Mouse (Mus musculus) G1E-ER4 (cell line): ENCODE results near the gene Gm21671. TPM values are rescaled to one million over a fixed set of nuclear protein-coding genes. Genes with fewer than 3 reads are reported as not detected.
"Not testable (repeated sequence)": the region's sequence is repeated elsewhere in the genome, so short reads cannot be mapped to it uniquely, and the experiment has no call there.

Source experiments
- GATA1 ChIP-seq: IDR thresholded peaks from one replicate; pipeline ENCODE4 v1.8.0; 2012; ENCODE audit warnings: low read length, inconsistent platforms
- polyA plus RNA-seq: library from polyadenylated mRNA; stranded (reverse); fragments of >175 nt; gene quantifications from 2 replicates; pipeline ENCODE4 v1.2.3, GENCODE M21; 2012

The Gm21671 gene
- polyA plus RNA-seq: not detected in 2 replicates

DNA sequence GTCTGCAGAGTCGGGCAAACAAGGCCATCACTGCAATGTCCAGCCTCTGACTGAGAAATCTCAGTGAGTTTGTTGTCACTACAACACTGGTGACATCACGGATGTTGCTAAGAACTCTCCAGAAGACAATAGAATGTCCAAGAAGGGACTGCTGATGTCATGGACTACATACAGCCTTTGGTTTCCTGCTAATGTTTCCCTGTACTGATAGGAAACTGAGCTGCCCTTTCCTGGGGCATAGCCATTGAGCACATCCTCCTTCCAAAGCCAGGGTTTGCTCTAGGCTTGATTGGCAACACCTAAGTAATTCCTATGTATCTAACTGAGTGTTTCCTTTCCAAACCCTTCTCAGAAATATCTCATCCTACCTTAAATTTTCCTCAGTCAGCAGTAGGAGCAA lies at the start of gene Gm21671:
Gene Gm21671, minus strand, starts transcription at position 101 of the 400 bp plus-strand sequence.
- TF ChIP-seq GATA1: not testable (repeated sequence)

- TF ChIP-seq GATA1: not testable (repeated sequence)
These were observed 34.3 kb upstream of the Gm21671 start, which contains the start of gene Gm21698 for GRCm38 (mm10) chr5:25988550-25988949. Gene Gm21698, minus strand, starts transcription at chr5:25988650.

DNA sequence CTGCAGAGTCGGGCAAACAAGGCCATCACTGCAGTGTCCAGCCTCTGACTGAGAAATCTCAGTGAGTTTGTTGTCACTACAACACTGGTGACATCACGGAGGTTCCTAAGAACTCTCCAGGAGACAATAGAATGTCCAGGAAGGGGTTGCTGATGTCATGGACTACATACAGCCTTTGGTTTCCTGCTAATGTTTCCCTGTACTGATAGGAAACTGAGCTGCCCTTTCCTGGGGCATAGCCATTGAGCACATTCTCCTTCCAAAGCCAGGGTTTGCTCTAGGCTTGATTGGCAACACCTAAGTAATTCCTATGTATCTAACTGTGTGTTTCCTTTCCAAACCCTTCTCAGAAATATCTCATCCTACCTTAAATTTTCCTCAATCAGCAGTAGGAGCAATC lies 18.3 kb upstream of the Gm21671 start, which contains the start of gene Gm21680:
Gene Gm21680, minus strand, starts transcription at position 101 of the 400 bp plus-strand sequence.
- not testable (repeated sequence) for TF ChIP-seq GATA1

GRCm38 (mm10) chr5:25942281-25942680 lies 11.9 kb downstream of the Gm21671 start, which contains the start of gene Gm21663:
Gene Gm21663, minus strand, starts transcription at chr5:25942381.
- not testable (repeated sequence) for TF ChIP-seq GATA1

Other genes starting within 250 kb of the Gm21671 start
- gene Xrcc2, start 248.6 kb downstream of the Gm21671 start, polyA plus RNA-seq: 12.8 and 14.0 TPM in 2 replicates
- 6.3 and 8.0 TPM in 2 replicates for gene Actr3b, start 194.4 kb downstream of the Gm21671 start, polyA plus RNA-seq
- not detected in 2 replicates for gene Gm21663, start 12.0 kb downstream of the Gm21671 start, polyA plus RNA-seq
- gene Gm21680, start 18.2 kb upstream of the Gm21671 start, polyA plus RNA-seq: not detected in 2 replicates
- not detected in 2 replicates for gene Gm21698, start 34.2 kb upstream of the Gm21671 start, polyA plus RNA-seq
- not detected in 2 replicates for gene Gm1979, start 50.4 kb upstream of the Gm21671 start, polyA plus RNA-seq
- gene Gm5862, start 68.5 kb upstream of the Gm21671 start, polyA plus RNA-seq: not detected in 2 replicates
- not detected in 2 replicates for gene Speer4a, start 85.1 kb upstream of the Gm21671 start, polyA plus RNA-seq
- gene Gm7347, start 104.2 kb upstream of the Gm21671 start, polyA plus RNA-seq: not detected in 2 replicates
- not detected in 2 replicates for gene Gm10471, start 134.9 kb upstream of the Gm21671 start, polyA plus RNA-seq
- not detected in 2 replicates for gene 5031410I06Rik, start 150.9 kb upstream of the Gm21671 start, polyA plus RNA-seq
- gene Gm10220, start 167.0 kb upstream of the Gm21671 start, polyA plus RNA-seq: not detected in 2 replicates